Mouse (Mus musculus) limb, embryonic 14.5 days (tissue): ENCODE data around the gene Cenph. TPM values are rescaled to one million over a fixed set of nuclear protein-coding genes. Genes with fewer than 3 reads are reported as not detected.

ENCODE experiments used
- ATAC-seq: fragments of 200-750 bp; cut with Nextera tagmentation; 2 replicates; pipeline ENCODE4 v1.8.0; 2017; ENCODE audit warnings: low read depth, moderate number of reproducible peaks, moderate TSS enrichment; ENCODE audit not compliant: low FRiP score
- DNase-seq: peaks from one replicate; pipeline ENCODE4 v3.0.0-alpha.2; 2015; ENCODE audit warnings: low spot score
- H3K27ac ChIP-seq: fragments of 300-500 bp; sonication (generic); replicated peaks from 2 replicates; pipeline ENCODE4 v1.5.1; 2014; ENCODE audit warnings: low read depth, mild to moderate bottlenecking, low read length, moderate library complexity, mixed read lengths
- H3K27me3 ChIP-seq: fragments of 300-500 bp; sonication (generic); 2 replicates; pipeline ENCODE4 v1.6.1; 2014; ENCODE audit warnings: low read length, mixed read lengths; ENCODE audit not compliant: control insufficient read depth, insufficient read depth
- H3K36me3 ChIP-seq: fragments of 300-500 bp; sonication (generic); 2 replicates; pipeline ENCODE4 v1.6.1; 2014; ENCODE audit warnings: mild to moderate bottlenecking, low read length, moderate library complexity, mixed read lengths; ENCODE audit not compliant: control insufficient read depth, insufficient read depth
- H3K4me1 ChIP-seq: fragments of 300-500 bp; sonication (generic); 2 replicates; pipeline ENCODE4 v1.6.1; 2014; ENCODE audit warnings: antibody characterized with exemption, low read length, mixed read lengths; ENCODE audit not compliant: control insufficient read depth, insufficient read depth
- H3K4me2 ChIP-seq: fragments of 300-500 bp; sonication (generic); replicated peaks from 2 replicates; pipeline ENCODE4 v1.6.1; 2014; ENCODE audit warnings: low read depth, mild to moderate bottlenecking, low read length, moderate library complexity; ENCODE audit not compliant: severe bottlenecking
- H3K4me3 ChIP-seq: fragments of 300-500 bp; sonication (generic); replicated peaks from 2 replicates; pipeline ENCODE4 v1.5.1; 2014; ENCODE audit warnings: low read length
- H3K9ac ChIP-seq: fragments of 300-500 bp; sonication (generic); 2 replicates; pipeline ENCODE4 v1.6.1; 2014; ENCODE audit warnings: mild to moderate bottlenecking, low read depth, low read length, moderate library complexity; ENCODE audit not compliant: severe bottlenecking
- H3K9me3 ChIP-seq: fragments of 300-500 bp; sonication (generic); 2 replicates; pipeline ENCODE4 v1.6.1; 2016; ENCODE audit warnings: low read length; ENCODE audit not compliant: control insufficient read depth
- POLR2A ChIP-seq: fragments of 200-500 bp; IDR thresholded peaks from 2 replicates; pipeline ENCODE4 v1.8.0; 2012; ENCODE audit warnings: inconsistent platforms, mild to moderate bottlenecking, moderate library complexity, borderline replicate concordance; ENCODE audit not compliant: insufficient read depth, insufficient read length; ENCODE audit errors: extremely low read depth
- WGBS: fragments of 180-500 bp; shearing (Covaris S2); extraction: QIAGEN DNeasy Blood & Tissue Kit; methylation state at CpG from one replicate; pipeline ENCODE4 v1.1.7; 2014; 5-methylcytosine and 5-hydroxymethylcytosine counted together
- polyA plus RNA-seq, 2 experiments: library from polyadenylated mRNA; depleted of rRNA in 1 of 2; stranded (reverse) in 1 of 2; unstranded in 1 of 2; fragments of >200 nt; fragmentation: Nextera tagmentation in 1 of 2; extraction: Ambion mirVana in 1 of 2; gene quantifications; 2 replicates each; pipeline versions ENCODE4 v1.2.1 to v1.2.3; 2012 to 2014

The Cenph gene
- polyA plus RNA-seq, 2 experiments: 28.5 to 29.4 TPM

DNA sequence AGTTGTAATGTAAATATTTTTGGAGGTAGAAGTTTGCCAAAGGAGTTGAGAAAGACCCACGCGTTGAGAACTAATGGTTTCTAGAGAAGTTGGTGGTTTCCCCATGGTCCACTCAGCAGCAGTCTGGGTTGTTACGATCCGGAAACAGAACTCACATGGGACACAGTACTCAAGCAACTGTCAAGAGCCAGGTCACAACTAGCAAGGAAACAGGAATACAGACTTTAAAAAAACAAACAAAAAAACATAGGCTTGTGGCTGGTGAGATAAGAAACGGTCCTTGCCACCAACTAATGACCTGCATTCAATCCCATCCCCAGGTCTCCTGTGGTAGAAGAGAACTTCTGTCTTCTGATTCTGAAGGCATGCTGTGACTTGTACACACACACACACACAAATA lies 24.9 kb downstream of the Cenph start:
- H3K36me3 ChIP-seq: no peaks in the 10 kb centered on the region
- no peaks in the 10 kb centered on the region for H3K4me1 ChIP-seq
- WGBS: 75% methylated on average over 5 of the region's 5 CpGs
- TF ChIP-seq POLR2A: no peak
- H3K9ac ChIP-seq: no peak overlapping the region
- DNase-seq (no peak), ATAC-seq (no peak)
- H3K27me3 ChIP-seq: no peaks in the 10 kb centered on the region
- no peak overlapping the region for H3K27ac ChIP-seq
- no peak overlapping the region for H3K4me3 ChIP-seq
- no peaks in the 10 kb centered on the region for H3K9me3 ChIP-seq
- H3K4me2 ChIP-seq: no peak overlapping the region

DNA sequence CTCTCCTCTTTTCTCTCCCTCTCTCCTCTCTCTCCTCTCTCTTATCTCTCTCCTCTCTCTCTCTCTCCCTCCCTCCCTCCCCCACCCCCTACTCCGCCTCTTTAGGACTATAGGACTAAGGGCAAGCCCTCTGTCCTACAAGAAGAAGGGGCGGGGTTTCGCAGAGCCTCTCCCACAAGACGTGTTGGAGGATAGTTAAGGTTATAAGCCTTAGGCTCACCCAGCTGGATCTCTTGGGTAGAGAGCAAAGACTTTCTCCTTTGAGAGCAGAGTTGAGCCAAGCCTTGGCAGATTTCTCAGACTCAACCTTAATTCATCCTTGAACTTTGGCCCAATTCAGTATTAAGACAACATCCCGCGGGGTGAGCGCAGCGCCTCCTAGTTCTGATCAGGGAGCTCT lies 27.1 kb downstream of the Cenph start:
- no peaks in the 10 kb centered on the region for H3K27me3 ChIP-seq
- DNase-seq: no peak
- H3K9me3 ChIP-seq: no peaks in the 10 kb centered on the region
- no peak for TF ChIP-seq POLR2A
- H3K9ac ChIP-seq: no peak overlapping the region
- H3K4me1 ChIP-seq: peaks cover 3% of the 10 kb centered on the region; the same call in 1 of the 2 replicates
- ATAC-seq: no peak
- H3K4me3 ChIP-seq: no peak overlapping the region
- 50% methylated on average over 8 of the region's 8 CpGs for WGBS
- no peak overlapping the region for H3K4me2 ChIP-seq
- no peak overlapping the region for H3K27ac ChIP-seq
- H3K36me3 ChIP-seq: no peaks in the 10 kb centered on the region

DNA sequence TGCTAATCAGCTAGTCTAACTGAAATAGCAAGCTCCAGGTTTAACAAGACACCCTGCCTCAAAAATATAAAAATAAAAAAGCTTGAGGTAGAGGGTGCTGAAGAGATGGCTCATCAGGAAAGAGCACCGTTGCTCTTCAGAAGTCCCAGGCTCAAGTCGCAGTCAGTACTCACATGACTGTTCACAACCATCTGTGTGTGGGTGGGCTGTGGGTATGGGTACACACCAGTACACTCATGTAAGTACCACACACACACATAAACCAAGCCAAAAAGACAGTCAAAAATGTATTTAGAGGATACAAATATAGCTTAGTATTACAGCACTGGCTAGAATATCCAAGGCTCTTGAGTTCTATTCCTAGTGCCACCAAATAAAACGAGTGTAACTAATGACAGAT lies 29.6 kb downstream of the Cenph start:
- 80% methylated on average over 3 of the region's 3 CpGs for WGBS
- no peak for TF ChIP-seq POLR2A
- H3K4me2 ChIP-seq: no peak overlapping the region
- no peak for DNase-seq
- H3K4me1 ChIP-seq: peaks cover 3% of the 10 kb centered on the region; the same call in 1 of the 2 replicates
- H3K9ac ChIP-seq: no peak overlapping the region
- no peaks in the 10 kb centered on the region for H3K27me3 ChIP-seq
- H3K9me3 ChIP-seq: no peaks in the 10 kb centered on the region
- no peak overlapping the region for H3K27ac ChIP-seq
- ATAC-seq: no peak
- no peaks in the 10 kb centered on the region for H3K36me3 ChIP-seq
- no peak overlapping the region for H3K4me3 ChIP-seq

DNA sequence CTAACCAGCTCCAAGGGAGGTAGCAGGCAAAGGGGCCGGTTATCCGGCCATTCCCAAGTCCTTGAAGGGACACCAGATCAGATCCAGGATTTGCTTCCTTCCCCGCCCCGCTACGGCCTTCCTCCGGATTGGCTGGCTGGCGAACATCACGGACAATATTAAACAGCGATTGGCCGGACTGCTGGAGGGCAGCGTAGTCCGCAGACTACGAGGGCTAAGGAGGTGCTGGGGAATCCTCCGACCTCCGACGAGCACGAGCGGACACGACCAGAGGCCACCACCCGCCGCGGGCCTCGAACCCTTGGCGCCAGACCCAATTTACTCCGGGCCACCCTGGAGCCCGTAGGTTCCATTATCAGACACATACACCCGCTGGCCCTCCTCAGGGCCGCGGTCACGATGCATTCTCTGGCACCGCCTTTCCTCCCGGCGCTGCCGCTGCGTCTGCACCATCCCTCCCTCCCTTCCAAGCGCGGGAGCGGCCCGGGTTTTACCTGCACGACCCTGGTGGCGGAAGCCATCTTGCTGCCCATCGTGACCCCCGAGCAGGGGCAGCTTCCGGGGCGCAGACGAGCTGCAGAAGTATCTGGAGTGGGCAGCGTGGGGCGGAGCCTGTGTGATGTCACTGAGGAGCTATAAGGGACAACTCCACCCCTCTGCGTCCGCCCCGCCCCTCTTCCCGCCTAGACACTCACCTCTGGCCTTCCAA lies 31.5 kb downstream of the Cenph start, which contains the start of gene Mrps36:
TSS of gene Mrps36 (minus strand) at position 624 of the 709 bp plus-strand sequence.
- Histone ChIP-seq H3K4me1 (peaks cover 3% of the 10 kb centered on the region; the same call in 1 of the 2 replicates), H3K27ac (peak within 1 kb of the TSS; percentile 88), H3K27me3 (no peaks in the 10 kb centered on the region), H3K9ac (peak within 1 kb of the TSS; percentile 80), H3K4me3 (peak within 1 kb of the TSS; percentile 80), H3K36me3 (no peaks in the 10 kb centered on the region), H3K9me3 (no peaks in the 10 kb centered on the region), H3K4me2 (peak within 1 kb of the TSS; percentile 61)
- TF ChIP-seq POLR2A: peak; percentile 69; the same call in 1 of the 2 replicates
- peak; percentile 94 for DNase-seq
- ATAC-seq: peak; percentile 95
- under 1% methylated on average over 48 of the region's 52 CpGs for WGBS

DNA sequence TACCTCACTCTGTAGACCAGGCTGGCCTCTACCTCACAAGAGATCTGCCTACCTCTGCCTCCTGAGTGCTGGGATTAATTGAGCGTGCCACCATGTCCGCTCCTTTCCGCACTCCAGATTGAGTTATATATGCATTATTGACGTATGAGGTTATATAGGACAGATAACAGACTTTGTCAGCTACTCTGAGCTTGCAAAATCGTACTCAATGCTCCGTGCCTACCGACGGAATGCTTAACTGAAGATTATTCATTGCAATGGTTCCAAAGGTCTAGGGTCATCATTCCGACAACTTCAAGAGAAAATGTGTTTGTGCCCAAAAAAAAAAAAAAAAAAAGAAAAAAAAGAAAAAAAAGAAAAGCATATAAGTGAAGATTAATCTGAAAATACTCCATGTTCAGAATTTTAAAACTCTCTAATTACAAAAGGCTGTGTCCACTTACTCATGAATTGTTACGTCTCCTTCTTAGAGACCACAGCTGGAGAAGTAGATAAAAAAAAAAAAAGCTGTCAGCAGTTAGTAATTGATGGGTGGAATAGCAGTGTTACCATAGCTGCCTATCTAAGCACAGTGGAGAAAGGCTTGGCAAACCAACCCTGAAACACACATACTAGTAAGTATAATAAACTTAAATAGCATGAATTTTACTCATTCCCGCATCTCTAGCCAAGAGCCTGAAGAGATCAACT lies 32.2 kb downstream of the Cenph start:
- Histone ChIP-seq H3K27ac (peak overlapping the region; percentile 88), H3K4me3 (peak overlapping the region; percentile 80), H3K4me1 (peaks cover 3% of the 10 kb centered on the region; the same call in 1 of the 2 replicates), H3K4me2 (peak overlapping the region; percentile 61), H3K9ac (peak overlapping the region; percentile 80), H3K9me3 (no peaks in the 10 kb centered on the region), H3K27me3 (no peaks in the 10 kb centered on the region), H3K36me3 (no peaks in the 10 kb centered on the region)
- ATAC-seq: peak; percentile 8; the same call in 1 of the 2 replicates
- no peak for DNase-seq
- WGBS: 70% methylated on average over 11 of the region's 11 CpGs
- TF ChIP-seq POLR2A: no peak
